Comparison of ENCODE assay signal across 22 mouse cellular contexts in genomic region chr16:7060864-7061263, GRCm38 (mm10).
A peak's percentile ranks its signal among the peaks of the same experiment; 100 is the strongest.
DNase-seq lines count a peak whose midpoint lies in the region; ATAC-seq and TF ChIP-seq lines count a peak whose summit lies in the region.
"Had no signal": no experiment of that assay in that cellular context is flagged by ENCODE, and none has a peak within 500 bp of the region (broad histone marks: within the 10 kb centered on the region; RNA-seq: fewer than 3 reads in every experiment).

No protein-coding gene starts in this region.

- TF ChIP-seq CTCF in midbrain, postnatal 0 days (IDR thresholded peaks at IDR 0.05), result no peak
- TF ChIP-seq CTCF in intestine, postnatal 0 days (IDR thresholded peaks at IDR 0.05; ENCODE audit: low read depth), result no peak

- H3K27ac ChIP-seq in midbrain, embryonic 11.5 days (ENCODE audit: low read depth, low read length), result no peak overlapping the region
- H3K27ac ChIP-seq in midbrain, postnatal 0 days (ENCODE audit: low read depth, low read length), result no peak overlapping the region
- no peak overlapping the region for H3K27ac ChIP-seq in embryonic facial prominence, embryonic 10.5 days (replicated peaks)
- H3K27ac ChIP-seq in intestine, postnatal 0 days (ENCODE audit: low read depth, low read length), result no peak overlapping the region
- H3K27ac ChIP-seq: embryonic facial prominence, embryonic 12.5 days; forebrain, embryonic 12.5 days; hindbrain, embryonic 15.5 days had no signal

- peaks cover 5% of the 10 kb centered on the region for H3K4me1 ChIP-seq in midbrain, embryonic 11.5 days (ENCODE audit: control insufficient read depth, insufficient read depth, low read length)
- no peaks in the 10 kb centered on the region for H3K4me1 ChIP-seq in midbrain, postnatal 0 days (ENCODE audit: insufficient read depth, low read length)
- peaks cover 11% of the 10 kb centered on the region for H3K4me1 ChIP-seq in embryonic facial prominence, embryonic 10.5 days
- H3K4me1 ChIP-seq in intestine, postnatal 0 days (replicated peaks; ENCODE audit: control insufficient read depth, insufficient read depth, low read length), result no peaks in the 10 kb centered on the region
- H3K4me1 ChIP-seq: embryonic facial prominence, embryonic 12.5 days; hindbrain, embryonic 15.5 days had no signal

- H3K4me3 ChIP-seq in midbrain, embryonic 11.5 days (ENCODE audit: low read depth, low read length), result no peak overlapping the region
- no peak overlapping the region for H3K4me3 ChIP-seq in midbrain, postnatal 0 days (ENCODE audit: low read depth, low read length)
- no peak overlapping the region for H3K4me3 ChIP-seq in embryonic facial prominence, embryonic 10.5 days
- H3K4me3 ChIP-seq in intestine, postnatal 0 days (ENCODE audit: low read depth, low read length), result no peak overlapping the region
- H3K4me3 ChIP-seq: embryonic facial prominence, embryonic 12.5 days; forebrain, embryonic 12.5 days; heart, embryonic 12.5 days; hindbrain, embryonic 15.5 days had no signal

- no peak overlapping the region for H3K9ac ChIP-seq in midbrain, embryonic 11.5 days (ENCODE audit: low read length)
- no peak overlapping the region for H3K9ac ChIP-seq in midbrain, postnatal 0 days (replicated peaks; ENCODE audit: low read length, poor library complexity, severe bottlenecking)
- no peak overlapping the region for H3K9ac ChIP-seq in intestine, postnatal 0 days (ENCODE audit: low read depth, low read length)
- H3K9ac ChIP-seq: embryonic facial prominence, embryonic 12.5 days; forebrain, embryonic 12.5 days; forebrain, postnatal 0 days; heart, embryonic 12.5 days; hindbrain, embryonic 15.5 days had no signal

- no peaks in the 10 kb centered on the region for H3K36me3 ChIP-seq in midbrain, embryonic 11.5 days (ENCODE audit: control insufficient read depth, insufficient read depth, low read length)
- H3K36me3 ChIP-seq in midbrain, postnatal 0 days (ENCODE audit: insufficient read depth, low read length), result no peaks in the 10 kb centered on the region
- H3K36me3 ChIP-seq in embryonic facial prominence, embryonic 10.5 days (replicated peaks), result no peaks in the 10 kb centered on the region
- no peaks in the 10 kb centered on the region for H3K36me3 ChIP-seq in intestine, postnatal 0 days (ENCODE audit: control insufficient read depth, insufficient read depth)
- H3K36me3 ChIP-seq: embryonic facial prominence, embryonic 12.5 days; forebrain, embryonic 12.5 days; G1E; heart, embryonic 12.5 days; hindbrain, embryonic 15.5 days had no signal

- peak; percentile 79 for DNase-seq in heart, adult 11 months
- no peak for DNase-seq in heart, postnatal 10 days
- DNase-seq in midbrain, embryonic 11.5 days (ENCODE audit: low spot score, missing footprints), result no peak
- no peak for DNase-seq in midbrain, postnatal 0 days (ENCODE audit: low spot score)
- DNase-seq in embryonic facial prominence, embryonic 10.5 days (ENCODE audit: low spot score), result peak; percentile 14
- peak; percentile 81 for DNase-seq in retina, postnatal 1 day
- no peak for DNase-seq in kidney, postnatal 14 days
- DNase-seq: adrenal gland, postnatal 25 days; B cell, adult 2 months; cerebellum, adult 18-20 months; cerebellum, postnatal 10 days; forebrain, postnatal 0 days; gastrocnemius, postnatal 14 days; heart, postnatal 36 days had no signal

- no peak overlapping the region for H3K4me2 ChIP-seq in midbrain, embryonic 11.5 days
- H3K4me2 ChIP-seq in midbrain, postnatal 0 days (ENCODE audit: low read depth, low read length, poor library complexity, severe bottlenecking), result no peak overlapping the region
- H3K4me2 ChIP-seq in intestine, postnatal 0 days (replicated peaks; ENCODE audit: low read depth), result no peak overlapping the region
- H3K4me2 ChIP-seq: embryonic facial prominence, embryonic 12.5 days; forebrain, embryonic 12.5 days; heart, embryonic 12.5 days; hindbrain, embryonic 15.5 days had no signal

- no peaks in the 10 kb centered on the region for H3K27me3 ChIP-seq in midbrain, embryonic 11.5 days (ENCODE audit: control insufficient read depth, insufficient read depth, low read length)
- no peaks in the 10 kb centered on the region for H3K27me3 ChIP-seq in midbrain, postnatal 0 days (ENCODE audit: insufficient read depth, low read length)
- no peaks in the 10 kb centered on the region for H3K27me3 ChIP-seq in embryonic facial prominence, embryonic 10.5 days (replicated peaks; ENCODE audit: low read depth, poor library complexity, severe bottlenecking)
- H3K27me3 ChIP-seq in intestine, postnatal 0 days (replicated peaks; ENCODE audit: control insufficient read depth, insufficient read depth, low read length), result no peaks in the 10 kb centered on the region
- H3K27me3 ChIP-seq: embryonic facial prominence, embryonic 12.5 days; heart, embryonic 12.5 days; hindbrain, embryonic 15.5 days had no signal

- H3K9me3 ChIP-seq in midbrain, embryonic 11.5 days (ENCODE audit: control insufficient read depth, low read length), result no peaks in the 10 kb centered on the region
- H3K9me3 ChIP-seq in midbrain, postnatal 0 days (ENCODE audit: low read length), result no peaks in the 10 kb centered on the region
- no peaks in the 10 kb centered on the region for H3K9me3 ChIP-seq in embryonic facial prominence, embryonic 10.5 days
- H3K9me3 ChIP-seq in intestine, postnatal 0 days (ENCODE audit: control insufficient read depth), result no peaks in the 10 kb centered on the region
- H3K9me3 ChIP-seq: embryonic facial prominence, embryonic 12.5 days; forebrain, embryonic 12.5 days; heart, embryonic 12.5 days; hindbrain, embryonic 15.5 days had no signal

- intact Hi-C loops in heart, postnatal 10 days (cut with DNase I), result no loop called here

- ATAC-seq in midbrain, embryonic 11.5 days (ENCODE audit: low FRiP score), result peak; percentile 65; the same call in 1 of the 2 replicates
- no peak for ATAC-seq in midbrain, postnatal 0 days (ENCODE audit: low FRiP score)
- ATAC-seq in intestine, postnatal 0 days, result no peak
- ATAC-seq: CD4-positive, CD25-positive, alpha-beta regulatory T cell, adult 4 months; forebrain, postnatal 0 days; intestine, embryonic 16.5 days had no signal

- 15% methylated on average over 3 of the region's 3 CpGs for WGBS in midbrain, embryonic 11.5 days
- WGBS in midbrain, postnatal 0 days, result 36% methylated on average over 3 of the region's 3 CpGs
- WGBS in embryonic facial prominence, embryonic 10.5 days, result 41% methylated on average over 3 of the region's 3 CpGs
- 78% methylated on average over 3 of the region's 3 CpGs for whole genome bisulfite sequencing in intestine, postnatal 0 days

Comparison
In these comparisons a context has a peak if more than half of its experiments do, and no peak if none do; other contexts are left out.
1. DNase-seq: peak in heart, adult 11 months (single experiment), embryonic facial prominence, embryonic 10.5 days (single experiment) and retina, postnatal 1 day (single experiment); none in heart, postnatal 10 days (0 of 2), midbrain, embryonic 11.5 days (single experiment), midbrain, postnatal 0 days (single experiment) and kidney, postnatal 14 days (single experiment).